8 mouse cellular contexts compared by ENCODE assay signal in the genomic region with DNA sequence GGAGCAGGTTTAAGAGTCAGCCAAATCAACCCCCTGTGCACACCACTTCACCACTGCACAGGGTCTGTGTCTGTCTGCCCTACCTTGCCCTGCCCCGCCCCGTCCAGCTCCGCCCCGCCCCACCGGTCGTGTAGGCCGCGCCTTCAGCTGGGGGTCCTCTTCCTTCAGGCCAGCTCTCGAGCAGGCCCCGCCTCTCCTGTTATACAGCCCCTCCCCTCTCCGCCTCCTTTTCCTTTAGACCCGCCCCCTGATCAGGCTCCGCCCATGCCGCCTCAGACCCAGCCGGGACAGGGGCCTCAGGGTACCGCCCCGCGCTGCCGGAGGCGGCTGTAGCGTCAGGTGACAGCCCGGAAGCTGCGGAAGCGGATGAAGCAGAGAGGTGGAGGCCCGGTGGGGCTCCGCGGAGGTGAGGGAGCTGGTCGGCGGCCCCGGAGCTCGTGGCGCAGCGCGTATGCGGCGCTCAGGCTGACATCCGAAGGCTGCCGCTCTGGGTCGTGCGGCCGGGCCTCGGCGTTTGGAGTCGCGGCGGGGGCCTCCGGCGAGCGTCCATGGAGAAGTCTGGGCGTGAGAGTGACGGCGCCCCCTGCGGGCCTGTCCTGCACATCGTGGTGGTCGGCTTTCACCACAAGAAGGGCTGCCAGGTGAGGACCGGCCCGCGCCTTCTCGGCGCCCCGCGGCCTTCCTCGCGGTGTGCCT. TPM values are rescaled to one million over a fixed set of nuclear protein-coding genes. Genes with fewer than 3 reads are reported as not detected.
A peak's percentile ranks its signal among the peaks of the same experiment; 100 is the strongest.
DNase-seq lines count a peak whose midpoint lies in the region; ATAC-seq and TF ChIP-seq lines count a peak whose summit lies in the region.

TSS of gene Avl9 (plus strand) at position 326 of the 696 bp plus-strand sequence.

- DNase-seq in 3134 (ENCODE audit: extremely low read depth, insufficient read length, low spot score): peak; percentile 97
- peak; percentile 99 for DNase-seq in adrenal gland, postnatal 36 days
- DNase-seq in heart, adult 18-20 months: peak; percentile 99
- DNase-seq in kidney, adult 2 months: peak; percentile 99
- peak; percentile 96 to 99 for DNase-seq in spleen, adult 2 months (ENCODE audit: low read depth in 1 of 2, low spot score in 2 of 2)

- peak within 1 kb of the TSS; percentile 95 for H3K27ac ChIP-seq in embryonic facial prominence, embryonic 13.5 days
- H3K27ac ChIP-seq in kidney, adult 2 months (ENCODE audit: insufficient read depth, low read depth, low read length): peak within 1 kb of the TSS; percentile 72
- H3K27ac ChIP-seq in limb, embryonic 12.5 days: peak within 1 kb of the TSS; percentile 94
- H3K27ac ChIP-seq in midbrain, embryonic 15.5 days: peak within 1 kb of the TSS; percentile 95
- peak within 1 kb of the TSS; percentile 99 for H3K27ac ChIP-seq in spleen, adult 2 months (ENCODE audit: insufficient read depth, low read length)

- no peaks in the 10 kb centered on the region for H3K9me3 ChIP-seq in embryonic facial prominence, embryonic 13.5 days
- H3K9me3 ChIP-seq in limb, embryonic 12.5 days: no peaks in the 10 kb centered on the region
- no peaks in the 10 kb centered on the region for H3K9me3 ChIP-seq in midbrain, embryonic 15.5 days

- TF ChIP-seq POLR2A in kidney, adult 2 months (IDR thresholded peaks at IDR 0.05; ENCODE audit: low read depth, low read length): no peak
- peak; percentile 88 for TF ChIP-seq POLR2A in spleen, adult 2 months (IDR thresholded peaks at IDR 0.05; ENCODE audit: low read depth, low read length)

- peak; percentile 57 for TF ChIP-seq CTCF in kidney, adult 2 months (conservative IDR thresholded peaks at IDR 0.05; ENCODE audit: insufficient read depth, insufficient read length, low read depth, low read length)
- peak; percentile 51; the same call in 1 of the 2 replicates for TF ChIP-seq CTCF in spleen, adult 2 months (IDR thresholded peaks at IDR 0.05; ENCODE audit: extremely low read depth, insufficient read depth, insufficient read length, insufficient replicate concordance)

- no peaks in the 10 kb centered on the region for H3K36me3 ChIP-seq in embryonic facial prominence, embryonic 13.5 days
- H3K36me3 ChIP-seq in kidney, adult 2 months (ENCODE audit: control insufficient read depth, insufficient read depth, low read length): no peaks in the 10 kb centered on the region
- no peaks in the 10 kb centered on the region for H3K36me3 ChIP-seq in limb, embryonic 12.5 days
- H3K36me3 ChIP-seq in midbrain, embryonic 15.5 days (replicated peaks): no peaks in the 10 kb centered on the region
- H3K36me3 ChIP-seq in spleen, adult 2 months (ENCODE audit: control insufficient read depth, insufficient read depth, low read length): no peaks in the 10 kb centered on the region

- H3K4me3 ChIP-seq in embryonic facial prominence, embryonic 13.5 days: peak within 1 kb of the TSS; percentile 78
- peak within 1 kb of the TSS; percentile 95 for H3K4me3 ChIP-seq in kidney, adult 2 months (ENCODE audit: insufficient read depth, low read depth, low read length)
- peak within 1 kb of the TSS; percentile 71 for H3K4me3 ChIP-seq in limb, embryonic 12.5 days (replicated peaks)
- peak within 1 kb of the TSS; percentile 69 for H3K4me3 ChIP-seq in midbrain, embryonic 15.5 days
- peak within 1 kb of the TSS; percentile 93 for H3K4me3 ChIP-seq in spleen, adult 2 months (ENCODE audit: extremely low read depth, insufficient read depth, insufficient read length)

- 1% methylated on average over 63 of the region's 64 CpGs for WGBS in embryonic facial prominence, embryonic 13.5 days
- WGBS in kidney, adult 2 months: under 1% methylated on average over 64 of the region's 64 CpGs
- under 1% methylated on average over 64 of the region's 64 CpGs for WGBS in limb, embryonic 12.5 days
- WGBS in midbrain, embryonic 15.5 days: under 1% methylated on average over 64 of the region's 64 CpGs
- 2% methylated on average over 63 of the region's 64 CpGs for WGBS in spleen, adult 2 months

- H3K9ac ChIP-seq in embryonic facial prominence, embryonic 13.5 days: peak within 1 kb of the TSS; percentile 83
- peak within 1 kb of the TSS; percentile 81 for H3K9ac ChIP-seq in limb, embryonic 12.5 days (replicated peaks)
- peak within 1 kb of the TSS; percentile 78 for H3K9ac ChIP-seq in midbrain, embryonic 15.5 days

- peak; percentile 94 for ATAC-seq in embryonic facial prominence, embryonic 13.5 days (ENCODE audit: insufficient number of reproducible peaks, insufficient read depth, low FRiP score, low TSS enrichment, low read depth)
- ATAC-seq in limb, embryonic 12.5 days (ENCODE audit: insufficient number of reproducible peaks, insufficient read depth, low FRiP score, low TSS enrichment, low read depth): peak; percentile 98
- ATAC-seq in midbrain, embryonic 15.5 days (replicated peaks): peak; percentile 97

- peak within 1 kb of the TSS; percentile 64 for H3K4me2 ChIP-seq in embryonic facial prominence, embryonic 13.5 days
- H3K4me2 ChIP-seq in limb, embryonic 12.5 days: peak within 1 kb of the TSS; percentile 67
- peak within 1 kb of the TSS; percentile 65 for H3K4me2 ChIP-seq in midbrain, embryonic 15.5 days

- no peaks in the 10 kb centered on the region for H3K27me3 ChIP-seq in embryonic facial prominence, embryonic 13.5 days
- H3K27me3 ChIP-seq in kidney, adult 2 months (replicated peaks; ENCODE audit: control insufficient read depth, insufficient read depth, low read length): no peaks in the 10 kb centered on the region
- no peaks in the 10 kb centered on the region for H3K27me3 ChIP-seq in limb, embryonic 12.5 days
- no peaks in the 10 kb centered on the region for H3K27me3 ChIP-seq in midbrain, embryonic 15.5 days (replicated peaks)
- H3K27me3 ChIP-seq in spleen, adult 2 months (ENCODE audit: control insufficient read depth, insufficient read depth, low read length): no peaks in the 10 kb centered on the region

- peaks cover 12% of the 10 kb centered on the region for H3K4me1 ChIP-seq in embryonic facial prominence, embryonic 13.5 days
- peaks cover 6% of the 10 kb centered on the region; the same call in 1 of the 2 replicates for H3K4me1 ChIP-seq in kidney, adult 2 months (ENCODE audit: control insufficient read depth, insufficient read depth, low read length)
- peaks cover 11% of the 10 kb centered on the region for H3K4me1 ChIP-seq in limb, embryonic 12.5 days (replicated peaks)
- peaks cover 18% of the 10 kb centered on the region for H3K4me1 ChIP-seq in midbrain, embryonic 15.5 days
- peaks cover 5% of the 10 kb centered on the region for H3K4me1 ChIP-seq in spleen, adult 2 months (ENCODE audit: control insufficient read depth, insufficient read depth, insufficient read length)

RNA-seq across cellular contexts. Expression of gene Avl9, which starts in this region (rescaled TPM):
- total RNA-seq in adrenal gland, postnatal 36 days (2021): 10 to 100 TPM; 25.2 to 28.5 TPM
- 11.4 and 13.2 TPM in 2 replicates for polyA plus RNA-seq in embryonic facial prominence, embryonic 13.5 days (2015; fragmentation: Nextera tagmentation; extraction: Ambion mirVana)
- 1 to 10 TPM; 4.9 to 7.6 TPM for total RNA-seq in heart, adult 18-20 months (2021)
- 7.8 and 8.2 TPM in 2 replicates for polyA plus RNA-seq in kidney, adult 2 months (2012; rRNA removed)
- 17.5 and 17.8 TPM in 2 replicates for polyA plus RNA-seq in limb, embryonic 12.5 days (2016; fragmentation: Nextera tagmentation; extraction: Ambion mirVana)
- polyA plus RNA-seq in midbrain, embryonic 15.5 days (2015; fragmentation: Nextera tagmentation; extraction: Ambion mirVana): 28.8 and 31.9 TPM in 2 replicates
- polyA plus RNA-seq in spleen, adult 2 months (2012; rRNA removed): 5.5 and 5.8 TPM in 2 replicates

Comparison
In these comparisons a context has a peak if more than half of its experiments do, and no peak if none do; other contexts are left out.
1. Peak in every context shown above with its lines: DNase-seq, ATAC-seq, H3K4me3 ChIP-seq and H3K27ac ChIP-seq.